Mouse (Mus musculus) limb, embryonic 10.5 days (tissue): ENCODE results near the gene Agbl5. TPM values are rescaled to one million over a fixed set of nuclear protein-coding genes. Genes with fewer than 3 reads are reported as not detected.

ENCODE experiments used
- DNase-seq: peaks from one replicate; pipeline ENCODE4 v3.0.0-alpha.2; 2017; ENCODE audit warnings: low spot score
- H3K27ac ChIP-seq: fragments of 300-500 bp; sonication (generic); 2 replicates; pipeline ENCODE4 v1.5.1; 2016; ENCODE audit warnings: mild to moderate bottlenecking
- H3K27me3 ChIP-seq: fragments of 300-500 bp; sonication (generic); 2 replicates; pipeline ENCODE4 v1.6.1; 2016; ENCODE audit warnings: low read depth, mild to moderate bottlenecking; ENCODE audit not compliant: poor library complexity, severe bottlenecking
- H3K36me3 ChIP-seq: fragments of 300-500 bp; sonication (generic); 2 replicates; pipeline ENCODE4 v1.6.1; 2016; ENCODE audit warnings: mild to moderate bottlenecking, moderate library complexity
- H3K4me1 ChIP-seq: fragments of 300-500 bp; sonication (generic); 2 replicates; pipeline ENCODE4 v1.6.1; 2016
- H3K4me3 ChIP-seq: fragments of 300-500 bp; sonication (generic); 2 replicates; pipeline ENCODE4 v1.5.1; 2016; ENCODE audit warnings: mild to moderate bottlenecking, moderate library complexity
- H3K9me3 ChIP-seq: fragments of 300-500 bp; sonication (generic); replicated peaks from 2 replicates; pipeline ENCODE4 v1.6.1; 2016; ENCODE audit warnings: mild to moderate bottlenecking
- WGBS: fragments of 180-500 bp; shearing (Covaris S2); methylation state at CpG from one replicate; pipeline ENCODE4 v1.1.7; 2016; 5-methylcytosine and 5-hydroxymethylcytosine counted together
- polyA plus RNA-seq: library from polyadenylated mRNA; unstranded; fragments of >200 nt; fragmentation: Nextera tagmentation; extraction: Ambion mirVana; gene quantifications from 2 replicates; pipeline ENCODE4 v1.2.1, GENCODE M21; 2016

Agbl5 gene
- polyA plus RNA-seq, 1 experiment from 2014 or later: 29.9 TPM

GRCm38 (mm10) chr5:30950922-30951321 lies 62.4 kb downstream of the Agbl5 start:
- Histone ChIP-seq H3K4me1 (peaks cover 24% of the 10 kb centered on the region), H3K4me3 (no peak overlapping the region), H3K36me3 (peaks cover 48% of the 10 kb centered on the region), H3K27me3 (peaks cover 14% of the 10 kb centered on the region), H3K27ac (no peak overlapping the region), H3K9me3 (no peaks in the 10 kb centered on the region)
- WGBS: 89% methylated on average over 2 of the region's 2 CpGs
- DNase-seq: no peak

DNA sequence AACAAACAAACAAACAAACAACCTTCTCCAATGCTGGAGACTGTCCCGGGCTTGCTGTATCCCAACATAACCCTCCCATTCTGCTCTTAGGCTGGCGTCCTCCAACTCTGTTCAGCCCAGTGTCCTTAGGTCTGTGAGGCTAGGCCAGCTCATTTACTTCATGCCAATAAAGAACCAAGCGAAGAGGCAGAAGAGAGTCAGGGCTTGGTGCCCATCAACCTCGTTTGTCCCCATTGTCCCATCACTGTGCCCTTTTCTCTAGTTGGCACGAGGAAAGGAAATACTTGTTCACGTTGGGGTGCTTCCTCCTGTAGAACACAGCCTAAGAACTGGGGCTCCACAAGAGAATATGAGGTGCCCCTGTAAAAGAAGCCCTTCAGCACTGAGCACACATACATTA lies 63.2 kb downstream of the Agbl5 start:
- Histone ChIP-seq H3K36me3 (peaks cover 50% of the 10 kb centered on the region), H3K4me1 (peaks cover 24% of the 10 kb centered on the region), H3K27me3 (0 out of 2 replicates have a peak, but pooled peaks cover 10% of the 10 kb centered on the region), H3K27ac (no peak overlapping the region), H3K9me3 (no peaks in the 10 kb centered on the region), H3K4me3 (no peak overlapping the region)
- no peak for DNase-seq
- 92% methylated on average over 6 of the region's 6 CpGs for WGBS

DNA sequence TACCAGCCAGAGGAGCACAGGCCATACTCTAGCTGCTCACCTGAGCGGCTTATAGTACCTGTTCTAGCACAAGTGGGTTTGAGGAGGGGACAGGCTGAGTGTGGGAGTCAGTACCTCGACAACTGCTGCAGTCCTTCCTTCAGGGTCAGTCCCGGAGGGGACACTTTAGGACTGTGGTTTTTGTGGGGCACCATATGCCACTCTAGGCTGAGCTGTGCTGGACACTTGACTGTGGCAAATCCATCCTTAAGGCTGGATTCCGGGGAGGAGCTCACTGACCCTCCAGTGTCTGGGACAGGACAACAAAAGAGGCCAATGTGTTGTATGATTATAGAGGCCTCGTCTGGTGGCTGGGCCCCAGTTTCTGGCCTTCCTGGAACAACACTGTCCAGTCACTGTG lies 64.1 kb downstream of the Agbl5 start:
- peaks cover 54% of the 10 kb centered on the region for H3K36me3 ChIP-seq
- no peak for DNase-seq
- no peaks in the 10 kb centered on the region for H3K9me3 ChIP-seq
- WGBS: 86% methylated on average over 5 of the region's 5 CpGs
- H3K27ac ChIP-seq: no peak overlapping the region
- H3K4me3 ChIP-seq: no peak overlapping the region
- H3K27me3 ChIP-seq: 0 out of 2 replicates have a peak, but pooled peaks cover 4% of the 10 kb centered on the region
- H3K4me1 ChIP-seq: peaks cover 24% of the 10 kb centered on the region

- 98% methylated on average over 6 of the region's 6 CpGs for WGBS
- no peaks in the 10 kb centered on the region for H3K27me3 ChIP-seq
- H3K4me1 ChIP-seq: peaks cover 35% of the 10 kb centered on the region
- no peaks in the 10 kb centered on the region for H3K9me3 ChIP-seq
- no peak overlapping the region for H3K4me3 ChIP-seq
- H3K36me3 ChIP-seq: peaks cover 69% of the 10 kb centered on the region
- H3K27ac ChIP-seq: no peak overlapping the region
- DNase-seq: no peak
Measured at GRCm38 (mm10) chr5:30954065-30954464, 65.6 kb downstream of the Agbl5 start.

DNA sequence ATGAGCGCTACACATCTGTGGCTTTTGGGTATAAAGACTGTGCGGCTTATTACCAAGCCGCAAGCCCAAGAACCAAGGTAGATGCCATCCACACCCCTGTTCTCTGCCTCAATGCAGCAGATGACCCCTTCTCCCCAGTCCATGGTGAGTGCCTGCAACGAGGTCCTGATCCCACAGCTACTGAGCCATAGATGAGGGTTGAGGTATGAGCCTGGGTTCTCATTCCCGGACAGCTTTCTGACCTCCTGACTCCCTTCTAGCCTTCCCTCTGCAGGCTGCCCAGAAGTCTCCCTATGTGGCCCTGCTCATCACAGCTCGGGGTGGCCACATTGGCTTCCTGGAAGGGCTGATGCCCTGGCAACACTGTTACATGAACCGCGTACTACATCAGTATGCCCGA lies 66.1 kb downstream of the Agbl5 start:
- 94% methylated on average over 9 of the region's 9 CpGs for WGBS
- no peak overlapping the region for H3K27ac ChIP-seq
- H3K36me3 ChIP-seq: peaks cover 71% of the 10 kb centered on the region
- no peaks in the 10 kb centered on the region for H3K27me3 ChIP-seq
- peaks cover 34% of the 10 kb centered on the region for H3K4me1 ChIP-seq
- DNase-seq: no peak
- no peaks in the 10 kb centered on the region for H3K9me3 ChIP-seq
- no peak overlapping the region for H3K4me3 ChIP-seq

DNA sequence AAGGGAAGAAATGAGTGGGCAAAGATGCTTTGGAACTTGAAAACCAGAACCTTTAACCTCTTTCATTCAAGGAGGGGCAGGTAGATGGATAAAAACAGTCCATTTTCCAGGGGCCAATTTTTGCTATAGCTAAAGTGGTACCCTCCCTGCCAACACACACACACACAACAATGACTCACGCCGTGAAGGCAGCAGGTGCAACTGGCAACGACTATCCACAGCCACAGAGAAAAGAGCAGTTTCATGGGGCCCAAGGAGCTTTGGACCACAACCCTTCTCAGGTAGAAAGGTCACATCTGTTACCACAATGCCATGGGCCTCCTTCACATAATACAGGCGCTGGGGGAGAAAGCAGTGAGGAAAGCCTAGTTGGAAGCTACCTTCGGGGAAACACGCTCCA lies 67.3 kb downstream of the Agbl5 start:
- H3K4me1 ChIP-seq: peaks cover 23% of the 10 kb centered on the region
- peaks cover 71% of the 10 kb centered on the region for H3K36me3 ChIP-seq
- no peak for DNase-seq
- no peak overlapping the region for H3K27ac ChIP-seq
- 95% methylated on average over 6 of the region's 6 CpGs for WGBS
- no peaks in the 10 kb centered on the region for H3K27me3 ChIP-seq
- H3K4me3 ChIP-seq: no peak overlapping the region
- H3K9me3 ChIP-seq: no peaks in the 10 kb centered on the region

Other genes with a start within 250 kb of the Agbl5 start
- gene Slc35f6, start 240.8 kb upstream of the Agbl5 start, polyA plus RNA-seq: 20.9 and 22.3 TPM in 2 replicates
- gene Cenpa, start 221.9 kb upstream of the Agbl5 start, polyA plus RNA-seq: 508 and 523 TPM in 2 replicates
- 4.3 and 4.9 TPM in 2 replicates for gene Dpysl5, start 177.1 kb upstream of the Agbl5 start, polyA plus RNA-seq
- gene Mapre3, start 74.1 kb upstream of the Agbl5 start, polyA plus RNA-seq: 12.2 and 17.0 TPM in 2 replicates
- gene Tmem214, start 20.7 kb upstream of the Agbl5 start, polyA plus RNA-seq: 68.7 and 82.4 TPM in 2 replicates
- 403 and 414 TPM in 2 replicates for gene Ost4, start 19.1 kb downstream of the Agbl5 start, polyA plus RNA-seq
- gene Emilin1, start 24.7 kb downstream of the Agbl5 start, polyA plus RNA-seq: 202 and 241 TPM in 2 replicates
- 7.1 and 7.8 TPM in 2 replicates for gene Khk, start 32.7 kb downstream of the Agbl5 start, polyA plus RNA-seq
- 1.0 and 2.5 TPM in 2 replicates for gene Cgref1, start 56.9 kb downstream of the Agbl5 start, polyA plus RNA-seq
- gene Preb, start 71.7 kb downstream of the Agbl5 start, polyA plus RNA-seq: 139 and 142 TPM in 2 replicates
- gene Tcf23, start 80.0 kb downstream of the Agbl5 start, polyA plus RNA-seq: not detected in 2 replicates
- gene Atraid, start 159.6 kb downstream of the Agbl5 start, polyA plus RNA-seq: 51.8 and 69.7 TPM in 2 replicates
- gene Slc5a6, start 160.2 kb downstream of the Agbl5 start, polyA plus RNA-seq: 10.4 and 10.8 TPM in 2 replicates
- 63.1 and 71.3 TPM in 2 replicates for gene Cad, start 166.1 kb downstream of the Agbl5 start, polyA plus RNA-seq
- gene Dnajc5g, start 217.6 kb downstream of the Agbl5 start, polyA plus RNA-seq: not detected in 2 replicates
- 0.24 and 0.26 TPM in 2 replicates for gene Slc30a3, start 219.5 kb downstream of the Agbl5 start, polyA plus RNA-seq
- gene Trim54, start 228.0 kb downstream of the Agbl5 start, polyA plus RNA-seq: 0.23 TPM in 1 of 2 replicates, not detected in the other